Mouse (Mus musculus) megakaryocyte, adult 5-6 weeks (primary cell): ENCODE data around the gene Ston2. TPM values are rescaled to one million over a fixed set of nuclear protein-coding genes. Genes with fewer than 3 reads are reported as not detected.

Source experiments
- ATAC-seq: 2 replicates; pipeline ENCODE4 v1.8.0; 2016; ENCODE audit warnings: mild to moderate bottlenecking, inconsistent platforms; ENCODE audit not compliant: poor library complexity, severe bottlenecking
- total RNA-seq, 2 experiments: library from RNA; stranded (forward) in 1 of 2; stranded (reverse) in 1 of 2; fragments of 153-499, 151-499 nt in 1 of 2; fragments of 221-1000, 200-1000 nt in 1 of 2; gene quantifications; 2 replicates each; pipeline versions ENCODE4 v1.2.3 to v1.2.4; 2015 to 2017

Ston2 gene
- total RNA-seq, 2 experiments from 2014 or later = 3.9 to 4.6 TPM

- ATAC-seq = no peak
These were observed 120.4 kb downstream of the Ston2 start for GRCm38 (mm10) chr12:91667741-91668140.

GRCm38 (mm10) chr12:91666607-91667006 lies 121.6 kb downstream of the Ston2 start:
- peak; percentile 65 for ATAC-seq

GRCm38 (mm10) chr12:91665431-91665830 lies 122.8 kb downstream of the Ston2 start:
- ATAC-seq = peak; percentile 44

- no peak for ATAC-seq
These were observed 124.9 kb downstream of the Ston2 start for GRCm38 (mm10) chr12:91663260-91663659.

GRCm38 (mm10) chr12:91662844-91663243 lies 125.3 kb downstream of the Ston2 start:
- no peak for ATAC-seq

- peak; percentile 49 for ATAC-seq
These were observed 127.4 kb downstream of the Ston2 start for GRCm38 (mm10) chr12:91660640-91661417.

GRCm38 (mm10) chr12:91654399-91655122 lies 133.6 kb downstream of the Ston2 start:
- ATAC-seq = no peak

- no peak for ATAC-seq
These were observed 139.8 kb downstream of the Ston2 start for GRCm38 (mm10) chr12:91648426-91648825.

GRCm38 (mm10) chr12:91645361-91646123 lies 142.6 kb downstream of the Ston2 start:
- ATAC-seq = peak; percentile 62

- ATAC-seq = no peak
These were observed 145.0 kb downstream of the Ston2 start for GRCm38 (mm10) chr12:91643221-91643620.

GRCm38 (mm10) chr12:91642426-91643093 lies 145.6 kb downstream of the Ston2 start:
- ATAC-seq = no peak

GRCm38 (mm10) chr12:91641631-91642141 lies 146.5 kb downstream of the Ston2 start:
- no peak for ATAC-seq

- no peak for ATAC-seq
These were observed 147.1 kb downstream of the Ston2 start for GRCm38 (mm10) chr12:91641133-91641532.

- ATAC-seq = peak; percentile 45; the same call in 1 of the 2 replicates
These were observed 147.5 kb downstream of the Ston2 start for GRCm38 (mm10) chr12:91640712-91641111.

GRCm38 (mm10) chr12:91638351-91638750 lies 149.8 kb downstream of the Ston2 start:
- no peak for ATAC-seq

GRCm38 (mm10) chr12:91637136-91637909 lies 150.9 kb downstream of the Ston2 start:
- ATAC-seq = peak; percentile 87

GRCm38 (mm10) chr12:91626482-91626881 lies 161.7 kb downstream of the Ston2 start:
- no peak for ATAC-seq

GRCm38 (mm10) chr12:91625013-91625412 lies 163.2 kb downstream of the Ston2 start:
- ATAC-seq = peak; percentile 88

- ATAC-seq = no peak
These were observed 178.8 kb downstream of the Ston2 start for GRCm38 (mm10) chr12:91609425-91609824.

GRCm38 (mm10) chr12:91607678-91608077 lies 180.5 kb downstream of the Ston2 start:
- no peak for ATAC-seq
